Comparison of ENCODE assay signal across 16 mouse cellular contexts in the genomic region with DNA sequence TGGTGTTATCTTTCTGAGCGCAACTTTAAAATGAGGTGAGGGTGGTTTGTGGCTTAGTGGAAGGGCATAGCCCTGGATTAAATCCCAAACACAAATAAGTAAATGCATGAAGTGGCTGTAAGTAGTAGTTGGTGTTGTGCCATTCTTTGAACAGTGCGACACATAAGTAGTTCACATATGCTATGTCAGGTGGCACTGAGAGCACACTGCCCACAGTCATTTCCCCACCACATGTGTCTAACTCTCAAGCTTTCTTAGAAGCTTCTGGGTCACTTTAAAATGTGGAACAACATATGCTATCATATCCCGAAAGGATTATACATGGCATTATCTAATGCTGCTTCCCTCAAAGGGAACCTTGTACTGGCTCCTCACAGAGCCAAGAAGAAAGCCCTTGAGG.
"Had no signal": no experiment of that assay in that cellular context is flagged by ENCODE, and none has a peak within 500 bp of the region (broad histone marks: within the 10 kb centered on the region; RNA-seq: fewer than 3 reads in every experiment).

No protein-coding gene starts in this region.

- H3K9ac ChIP-seq: liver, embryonic 13.5 days; liver, embryonic 15.5 days; liver, postnatal 0 days; lung, embryonic 14.5 days; midbrain, embryonic 13.5 days; midbrain, embryonic 15.5 days; neural tube, embryonic 12.5 days; stomach, embryonic 15.5 days had no signal

- H3K4me3 ChIP-seq: liver, embryonic 13.5 days; liver, embryonic 15.5 days; megakaryocyte, embryonic 14.5 days; midbrain, embryonic 13.5 days; midbrain, embryonic 15.5 days; neural tube, embryonic 12.5 days; stomach, embryonic 15.5 days had no signal

- H3K4me1 ChIP-seq: liver, embryonic 13.5 days; liver, embryonic 15.5 days; megakaryocyte, embryonic 14.5 days; stomach, embryonic 15.5 days had no signal

- H3K4me2 ChIP-seq: liver, embryonic 13.5 days; liver, embryonic 15.5 days; lung, embryonic 14.5 days; midbrain, embryonic 11.5 days; midbrain, embryonic 13.5 days; midbrain, embryonic 15.5 days; neural tube, embryonic 12.5 days; stomach, embryonic 15.5 days had no signal

- H3K36me3 ChIP-seq: liver, embryonic 13.5 days; liver, embryonic 15.5 days; midbrain, embryonic 13.5 days; midbrain, embryonic 15.5 days; neural tube, embryonic 12.5 days; stomach, embryonic 15.5 days had no signal

- ATAC-seq: liver, postnatal 0 days; midbrain, embryonic 13.5 days; midbrain, embryonic 15.5 days had no signal

- H3K27me3 ChIP-seq: liver, embryonic 13.5 days; liver, embryonic 15.5 days; megakaryocyte, embryonic 14.5 days; midbrain, embryonic 13.5 days; midbrain, embryonic 15.5 days; neural tube, embryonic 12.5 days; stomach, embryonic 15.5 days had no signal

- H3K9me3 ChIP-seq: liver, embryonic 13.5 days; liver, embryonic 15.5 days; megakaryocyte, embryonic 14.5 days; midbrain, embryonic 13.5 days; midbrain, embryonic 15.5 days; neural tube, embryonic 12.5 days; stomach, embryonic 15.5 days had no signal

- DNase-seq: liver, embryonic 13.5 days; liver, postnatal 0 days; lung, embryonic 14.5 days; right cerebral cortex, postnatal 14 days; thymus, adult 2 months; thymus, postnatal 25 days; thymus, postnatal 4 days had no signal

- H3K27ac ChIP-seq: liver, embryonic 13.5 days; liver, embryonic 15.5 days; macrophage; midbrain, embryonic 13.5 days; midbrain, embryonic 15.5 days; neural tube, embryonic 12.5 days; stomach, embryonic 15.5 days; stomach, postnatal 0 days had no signal
